13 mouse cellular contexts compared by ENCODE assay signal in genomic region chr15:98448521-98448920, GRCm38 (mm10). TPM values are rescaled to one million over a fixed set of nuclear protein-coding genes. Genes with fewer than 3 reads are reported as not detected.
DNase-seq lines count a peak whose midpoint lies in the region; ATAC-seq and TF ChIP-seq lines count a peak whose summit lies in the region.
"Had no signal": no experiment of that assay in that cellular context is flagged by ENCODE, and none has a peak within 500 bp of the region (broad histone marks: within the 10 kb centered on the region; RNA-seq: fewer than 3 reads in every experiment).

No protein-coding gene starts in this region.

- DNase-seq in cerebellum, adult 11 months: peak; percentile 0
- DNase-seq in lung, embryonic 14.5 days: peak; percentile 19
- DNase-seq in lung, postnatal 14 days: no peak
- peak; percentile 79 for DNase-seq in retina, postnatal 1 day
- no peak for DNase-seq in gastrocnemius, postnatal 14 days
- no peak for DNase-seq in thymus, postnatal 10 days (ENCODE audit: low spot score in 2 of 2)
- DNase-seq: layer of hippocampus, postnatal 36 days; spleen, adult 18-20 months had no signal

- intact Hi-C loops in gastrocnemius, postnatal 14 days (cut with DNase I; ENCODE audit: low total_unique reads): no loop called here

- no peaks in the 10 kb centered on the region for H3K9me3 ChIP-seq in lung, embryonic 14.5 days (ENCODE audit: low read depth, low read length)
- H3K9me3 ChIP-seq in hindbrain, embryonic 15.5 days: no peaks in the 10 kb centered on the region
- H3K9me3 ChIP-seq: liver, embryonic 15.5 days had no signal

- TF ChIP-seq CTCF in lung, embryonic 14.5 days (IDR thresholded peaks at IDR 0.05; ENCODE audit: low read depth): no peak

- no peaks in the 10 kb centered on the region for H3K27me3 ChIP-seq in lung, embryonic 14.5 days (ENCODE audit: insufficient read depth, low read length)
- H3K27me3 ChIP-seq in hindbrain, embryonic 15.5 days: no peaks in the 10 kb centered on the region
- H3K27me3 ChIP-seq: liver, embryonic 15.5 days had no signal

- no peak overlapping the region for H3K4me2 ChIP-seq in lung, embryonic 14.5 days
- H3K4me2 ChIP-seq in hindbrain, embryonic 15.5 days: peak overlapping the region; percentile 25; the same call in 1 of the 2 replicates
- H3K4me2 ChIP-seq: liver, embryonic 15.5 days had no signal

- ATAC-seq in cerebellum, adult (ENCODE audit: insufficient number of reproducible peaks, low FRiP score, low TSS enrichment): no peak
- ATAC-seq in lung, embryonic 14.5 days (ENCODE audit: insufficient read depth): no peak
- no peak for ATAC-seq in hindbrain, embryonic 15.5 days (ENCODE audit: low FRiP score, low read depth)

- H3K4me1 ChIP-seq in lung, embryonic 14.5 days (ENCODE audit: insufficient read depth): no peaks in the 10 kb centered on the region
- no peaks in the 10 kb centered on the region for H3K4me1 ChIP-seq in hindbrain, embryonic 15.5 days (replicated peaks)
- H3K4me1 ChIP-seq: liver, embryonic 15.5 days had no signal

- no peak overlapping the region for H3K4me3 ChIP-seq in lung, embryonic 14.5 days (ENCODE audit: low read depth, low read length)
- no peak overlapping the region for H3K4me3 ChIP-seq in hindbrain, embryonic 15.5 days
- H3K4me3 ChIP-seq: liver, embryonic 15.5 days; myocyte had no signal

- H3K36me3 ChIP-seq in lung, embryonic 14.5 days (ENCODE audit: insufficient read depth): no peaks in the 10 kb centered on the region
- H3K36me3 ChIP-seq in hindbrain, embryonic 15.5 days: no peaks in the 10 kb centered on the region
- H3K36me3 ChIP-seq: liver, embryonic 15.5 days had no signal

- H3K27ac ChIP-seq in lung, embryonic 14.5 days (ENCODE audit: low read depth): no peak overlapping the region
- H3K27ac ChIP-seq in hindbrain, embryonic 15.5 days (replicated peaks): no peak overlapping the region
- H3K27ac ChIP-seq: liver, embryonic 15.5 days had no signal

- WGBS in lung, embryonic 14.5 days: 51% methylated on average over 4 of the region's 4 CpGs
- WGBS in hindbrain, embryonic 15.5 days: 49% methylated on average over 4 of the region's 4 CpGs

- H3K9ac ChIP-seq in lung, embryonic 14.5 days: no peak overlapping the region
- H3K9ac ChIP-seq in hindbrain, embryonic 15.5 days: no peak overlapping the region
- H3K9ac ChIP-seq: liver, embryonic 15.5 days had no signal

RNA-seq across cellular contexts. Expression of gene Olfr281, which starts 3.9 kb away (rescaled TPM):
- polyA plus RNA-seq in lung, embryonic 14.5 days (2014; fragmentation: Nextera tagmentation; extraction: Ambion mirVana): not detected in 2 replicates
- not detected in 2 replicates for polyA plus RNA-seq in hindbrain, embryonic 15.5 days (2015; fragmentation: Nextera tagmentation; extraction: Ambion mirVana)
- total RNA-seq in gastrocnemius, postnatal 14 days (2021): not detected
- total RNA-seq: layer of hippocampus, postnatal 36 days had no signal
- polyA plus RNA-seq: heart, postnatal 0 days; liver, embryonic 15.5 days; myocyte had no signal

RNA-seq across cellular contexts. Expression of gene Olfr282, which starts 17.5 kb away (rescaled TPM):
- polyA plus RNA-seq in lung, embryonic 14.5 days (2014; fragmentation: Nextera tagmentation; extraction: Ambion mirVana): not detected in 2 replicates
- polyA plus RNA-seq in hindbrain, embryonic 15.5 days (2015; fragmentation: Nextera tagmentation; extraction: Ambion mirVana): not detected in 2 replicates
- not detected for total RNA-seq in gastrocnemius, postnatal 14 days (2021)
- total RNA-seq: layer of hippocampus, postnatal 36 days had no signal
- polyA plus RNA-seq: heart, postnatal 0 days; liver, embryonic 15.5 days; myocyte had no signal

RNA-seq across cellular contexts. Expression of gene OR5BS1P, which starts 21.2 kb away (rescaled TPM):
- polyA plus RNA-seq in lung, embryonic 14.5 days (2014; fragmentation: Nextera tagmentation; extraction: Ambion mirVana): not detected in 2 replicates
- not detected in 2 replicates for polyA plus RNA-seq in hindbrain, embryonic 15.5 days (2015; fragmentation: Nextera tagmentation; extraction: Ambion mirVana)
- not detected for total RNA-seq in gastrocnemius, postnatal 14 days (2021)
- total RNA-seq: layer of hippocampus, postnatal 36 days had no signal
- polyA plus RNA-seq: heart, postnatal 0 days; liver, embryonic 15.5 days; myocyte had no signal

RNA-seq across cellular contexts. Expression of gene Lalba, which starts 34.0 kb away (rescaled TPM):
- 0.50 and 0.68 TPM in 2 replicates for polyA plus RNA-seq in lung, embryonic 14.5 days (2014; fragmentation: Nextera tagmentation; extraction: Ambion mirVana)
- not detected in 2 replicates for polyA plus RNA-seq in hindbrain, embryonic 15.5 days (2015; fragmentation: Nextera tagmentation; extraction: Ambion mirVana)
- total RNA-seq in gastrocnemius, postnatal 14 days (2021): not detected
- total RNA-seq: layer of hippocampus, postnatal 36 days had no signal
- polyA plus RNA-seq: liver, embryonic 15.5 days; myocyte had no signal

RNA-seq across cellular contexts. Expression of gene Olfr279, which starts 43.7 kb away (rescaled TPM):
- not detected in 2 replicates for polyA plus RNA-seq in lung, embryonic 14.5 days (2014; fragmentation: Nextera tagmentation; extraction: Ambion mirVana)
- not detected in 2 replicates for polyA plus RNA-seq in hindbrain, embryonic 15.5 days (2015; fragmentation: Nextera tagmentation; extraction: Ambion mirVana)
- not detected for total RNA-seq in gastrocnemius, postnatal 14 days (2021)
- total RNA-seq: layer of hippocampus, postnatal 36 days had no signal
- polyA plus RNA-seq: heart, postnatal 0 days; liver, embryonic 15.5 days; myocyte had no signal

Comparison
In these comparisons a context has a peak if more than half of its experiments do, and no peak if none do; other contexts are left out.
1. DNase-seq: peak in cerebellum, adult 11 months (single experiment), lung, embryonic 14.5 days (single experiment) and retina, postnatal 1 day (single experiment); none in lung, postnatal 14 days (single experiment), gastrocnemius, postnatal 14 days (single experiment) and thymus, postnatal 10 days (0 of 2).